Mouse (Mus musculus): ENCODE measurements around the gene Gm17027. TPM values are rescaled to one million over a fixed set of nuclear protein-coding genes. Genes with fewer than 3 reads are reported as not detected.
"Not testable (repeated sequence)": the region's sequence is repeated elsewhere in the genome, so short reads cannot be mapped to it uniquely, and the experiment has no call there.

Gm17027 gene
- total RNA-seq (2022): not detected

DNA sequence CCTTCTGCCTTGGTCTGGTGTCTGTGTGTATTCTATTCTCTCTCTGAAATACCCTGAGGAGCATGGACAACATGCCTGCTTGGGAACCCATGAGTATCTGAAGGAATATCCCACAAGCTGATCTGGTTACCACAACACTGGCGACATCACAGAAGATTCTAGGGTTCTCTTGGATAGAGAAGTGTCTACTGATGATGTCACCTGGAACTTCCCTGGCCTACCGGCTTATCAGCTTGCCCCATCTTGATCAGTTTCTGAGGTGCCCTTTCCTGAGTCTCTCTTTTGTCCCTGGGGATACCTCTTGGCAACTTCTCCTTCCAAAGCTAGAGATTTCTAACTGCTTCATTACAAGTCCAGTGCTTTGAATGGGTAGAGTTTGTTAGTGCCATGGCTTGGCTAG lies at the start of gene Gm17027:
TSS of gene Gm17027 (minus strand) at position 101 of the 400 bp plus-strand sequence.
- not testable (repeated sequence) for DNase-seq (ENCODE audit: low spot score)

DNA sequence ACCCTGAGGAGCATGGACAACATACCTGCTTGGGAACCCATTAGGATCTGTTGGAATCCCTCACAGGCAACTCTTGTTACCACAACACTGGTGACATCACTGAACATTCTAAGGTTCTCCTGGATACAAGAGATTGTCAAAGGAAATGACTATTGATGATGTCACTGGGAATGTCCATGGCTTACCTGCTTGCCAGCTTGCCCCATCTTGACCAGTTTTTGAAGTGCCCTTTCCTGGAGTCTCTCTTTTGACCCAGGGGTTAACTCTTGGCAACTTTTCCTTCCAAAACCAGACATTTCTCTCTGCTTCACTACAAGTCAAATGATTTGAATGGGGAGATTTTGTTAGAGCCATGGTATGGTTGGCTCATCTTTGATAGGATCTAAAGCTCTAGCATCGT lies 28.3 kb upstream of the Gm17027 start, which contains the start of gene Gm3573:
TSS of gene Gm3573 (minus strand) at position 101 of the 400 bp plus-strand sequence.
- not testable (repeated sequence) for DNase-seq (ENCODE audit: low spot score)

DNA sequence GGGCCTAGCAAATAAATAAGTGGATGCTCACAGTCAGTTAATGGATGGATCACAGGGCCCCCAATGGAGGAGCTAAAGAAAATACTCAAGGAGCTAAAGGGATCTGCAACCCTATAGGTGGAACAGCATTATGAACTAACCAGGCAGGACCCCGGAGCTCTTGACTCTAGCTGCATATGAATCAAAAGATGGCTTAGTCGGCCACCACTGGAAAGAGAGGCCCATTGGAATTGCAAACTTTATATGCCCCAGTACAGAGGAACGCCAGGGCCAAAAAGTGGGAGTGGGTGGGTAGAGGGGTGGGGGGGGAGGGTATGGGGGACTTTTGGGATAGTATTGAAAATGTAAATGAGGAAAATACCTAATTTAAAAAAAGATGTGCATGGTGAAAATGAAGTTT lies 21.5 kb upstream of the Gm17027 start:
- DNase-seq (ENCODE audit: low spot score): not testable (repeated sequence)

DNA sequence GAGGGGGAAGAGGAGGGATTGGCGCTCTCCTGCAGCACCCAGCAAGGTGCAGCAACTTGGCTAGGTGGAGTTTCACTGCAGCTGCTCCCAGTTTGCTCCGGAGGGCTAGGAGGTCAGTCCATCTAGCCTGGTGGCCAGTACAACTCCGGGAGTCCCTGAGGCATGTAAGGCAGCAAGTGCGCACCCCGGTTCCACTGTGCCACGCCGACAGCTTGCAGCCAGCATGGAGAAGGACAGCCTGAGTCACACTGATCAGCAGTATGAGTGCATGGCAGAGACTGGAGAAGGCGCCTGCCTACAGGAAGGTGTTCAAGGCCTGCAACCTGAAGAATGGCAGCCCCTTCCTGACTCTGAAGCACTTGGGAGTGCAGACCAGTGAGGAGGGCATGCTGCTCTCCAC lies 27.9 kb downstream of the Gm17027 start:
- DNase-seq (ENCODE audit: low spot score): not testable (repeated sequence)

DNA sequence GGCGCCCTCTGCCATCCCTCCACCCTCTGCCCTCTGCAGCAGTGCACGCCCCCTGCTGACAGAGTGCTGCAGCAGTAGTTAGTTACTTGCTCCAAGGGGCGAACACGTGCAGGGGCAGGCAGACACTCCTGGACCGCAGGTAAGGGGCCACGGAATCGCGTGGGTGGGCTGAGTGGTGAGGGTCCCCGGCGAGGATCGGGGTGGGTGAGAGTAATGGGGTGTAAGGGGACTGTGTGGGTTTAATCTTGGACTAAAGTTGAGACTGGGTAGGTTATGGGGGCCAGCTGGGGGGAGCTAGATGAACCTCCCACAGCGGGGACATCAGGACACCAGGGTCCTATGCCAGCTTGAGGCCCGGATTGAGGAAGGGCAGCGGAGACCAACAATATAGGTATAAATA lies 28.6 kb downstream of the Gm17027 start:
- DNase-seq (ENCODE audit: low spot score): not testable (repeated sequence)

DNA sequence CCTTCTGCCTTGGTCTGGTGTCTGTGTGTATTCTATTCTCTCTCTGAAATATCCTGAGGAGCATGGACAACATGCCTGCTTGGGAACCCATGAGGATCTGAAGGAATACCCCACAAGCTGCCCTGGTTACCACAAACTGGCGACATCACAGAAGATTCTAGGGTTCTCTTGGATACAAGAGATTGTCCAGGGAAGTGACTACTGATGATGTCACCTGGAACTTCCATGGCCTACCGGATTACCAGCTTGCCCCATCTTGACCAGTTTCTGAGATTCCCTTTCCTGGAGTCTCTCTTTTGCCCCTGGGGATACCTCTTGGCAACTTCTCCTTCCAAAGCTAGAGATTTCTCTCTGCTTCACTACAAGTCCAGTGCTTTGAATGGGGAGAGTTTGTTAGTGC lies 45.2 kb downstream of the Gm17027 start, which contains the start of gene Gm7951:
TSS of gene Gm7951 (minus strand) at position 101 of the 400 bp plus-strand sequence.
- DNase-seq (ENCODE audit: low spot score): not testable (repeated sequence)

Other genes with a start within 250 kb of the Gm17027 start
- not detected for gene 1700049E17Rik1, start 237.7 kb downstream of the Gm17027 start, total RNA-seq (2022)
- not detected for gene 1700024B05Rik, start 218.6 kb downstream of the Gm17027 start, total RNA-seq (2022)
- gene Gm6401, start 194.7 kb downstream of the Gm17027 start, total RNA-seq (2022): not detected
- not detected for gene Gm3543, start 179.3 kb downstream of the Gm17027 start, total RNA-seq (2022)
- not detected for gene Gm7951, start 45.3 kb downstream of the Gm17027 start, total RNA-seq (2022)
- not detected for gene Gm3573, start 28.2 kb upstream of the Gm17027 start, total RNA-seq (2022)
- gene Gm17026, start 97.4 kb upstream of the Gm17027 start, total RNA-seq (2022): not detected
- not detected for gene Gm9611, start 134.7 kb upstream of the Gm17027 start, total RNA-seq (2022)
- gene Gm7995, start 147.6 kb upstream of the Gm17027 start, total RNA-seq (2022): not detected